In the genomic region with DNA sequence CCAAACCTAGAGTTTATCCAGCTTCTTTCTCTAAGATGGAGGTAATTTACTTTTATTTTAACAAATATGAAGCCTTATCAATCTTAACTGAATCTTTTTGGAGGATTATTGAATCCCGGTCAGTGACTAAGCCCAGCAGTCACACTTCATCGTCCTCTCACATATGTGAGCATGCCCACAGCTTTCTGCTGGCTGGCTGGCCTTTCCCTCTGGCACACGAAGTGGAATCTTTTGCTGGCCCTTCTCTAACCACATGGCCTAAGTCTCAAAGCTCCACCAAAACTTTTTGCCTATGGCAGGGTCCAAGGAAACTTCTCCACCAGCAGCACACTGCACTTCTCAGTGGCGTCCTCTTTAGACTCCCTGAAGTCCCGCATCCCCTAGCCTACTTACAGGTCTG, we compare ENCODE assay signal across 13 mouse cellular contexts. TPM values are rescaled to one million over a fixed set of nuclear protein-coding genes. Genes with fewer than 3 reads are reported as not detected.
DNase-seq lines count a peak whose midpoint lies in the region; ATAC-seq lines count a peak whose summit lies in the region.
"Had no signal": no experiment of that assay in that cellular context is flagged by ENCODE, and none has a peak within 500 bp of the region (broad histone marks: within the 10 kb centered on the region; RNA-seq: fewer than 3 reads in every experiment).

No protein-coding gene starts in this region.

- H3K4me2 ChIP-seq in limb, embryonic 15.5 days: no peak overlapping the region
- no peak overlapping the region for H3K4me2 ChIP-seq in embryonic facial prominence, embryonic 15.5 days (replicated peaks)
- H3K4me2 ChIP-seq: hindbrain, embryonic 12.5 days; limb, embryonic 13.5 days had no signal

- H3K4me3 ChIP-seq in limb, embryonic 15.5 days: no peak overlapping the region
- H3K4me3 ChIP-seq in limb, embryonic 10.5 days: no peak overlapping the region
- no peak overlapping the region for H3K4me3 ChIP-seq in embryonic facial prominence, embryonic 15.5 days (replicated peaks)
- H3K4me3 ChIP-seq: hindbrain, embryonic 12.5 days; limb, embryonic 13.5 days; myocyte had no signal

- H3K4me1 ChIP-seq in limb, embryonic 15.5 days: peaks cover 19% of the 10 kb centered on the region; the same call in 1 of the 2 replicates
- H3K4me1 ChIP-seq in limb, embryonic 10.5 days: peaks cover 11% of the 10 kb centered on the region
- peaks cover 20% of the 10 kb centered on the region for H3K4me1 ChIP-seq in embryonic facial prominence, embryonic 15.5 days

- no peak for DNase-seq in limb, embryonic 10.5 days (ENCODE audit: low spot score)
- peak; percentile 38 for DNase-seq in gastrocnemius, postnatal 10 days
- peak; percentile 42 to 45 for DNase-seq in heart, postnatal 10 days
- no peak for DNase-seq in spleen, postnatal 10 days (ENCODE audit: low spot score in 2 of 2)
- DNase-seq in retina, postnatal 1 day: no peak
- DNase-seq: cerebellum, adult 11 months; kidney, postnatal 25 days had no signal

- no peaks in the 10 kb centered on the region for H3K36me3 ChIP-seq in limb, embryonic 15.5 days
- H3K36me3 ChIP-seq in limb, embryonic 10.5 days: peaks cover 5% of the 10 kb centered on the region; the same call in 1 of the 2 replicates
- H3K36me3 ChIP-seq in embryonic facial prominence, embryonic 15.5 days: no peaks in the 10 kb centered on the region
- H3K36me3 ChIP-seq: hindbrain, embryonic 12.5 days; limb, embryonic 13.5 days had no signal

- intact Hi-C loops in heart, postnatal 10 days (cut with DNase I): loop anchor here (2.0 kb wide), 1 partner anchor 27 kb away; a partner anchor contains a TSS

- WGBS in limb, embryonic 15.5 days: 63% methylated on average over 5 of the region's 5 CpGs
- 83% methylated on average over 5 of the region's 5 CpGs for WGBS in limb, embryonic 10.5 days
- 56% methylated on average over 5 of the region's 5 CpGs for WGBS in embryonic facial prominence, embryonic 15.5 days

- no peaks in the 10 kb centered on the region for H3K9me3 ChIP-seq in limb, embryonic 15.5 days
- H3K9me3 ChIP-seq in limb, embryonic 10.5 days (replicated peaks): no peaks in the 10 kb centered on the region
- no peaks in the 10 kb centered on the region for H3K9me3 ChIP-seq in embryonic facial prominence, embryonic 15.5 days (replicated peaks)
- H3K9me3 ChIP-seq: hindbrain, embryonic 12.5 days; limb, embryonic 13.5 days had no signal

- peak overlapping the region; percentile 54 for H3K27ac ChIP-seq in limb, embryonic 15.5 days
- H3K27ac ChIP-seq in limb, embryonic 10.5 days: no peak overlapping the region
- peak overlapping the region; percentile 51; the same call in 1 of the 2 replicates for H3K27ac ChIP-seq in embryonic facial prominence, embryonic 15.5 days (replicated peaks)
- H3K27ac ChIP-seq: hindbrain, embryonic 12.5 days; limb, embryonic 13.5 days; macrophage had no signal

- no peaks in the 10 kb centered on the region for H3K27me3 ChIP-seq in limb, embryonic 15.5 days
- H3K27me3 ChIP-seq in limb, embryonic 10.5 days (ENCODE audit: low read depth, poor library complexity, severe bottlenecking): no peaks in the 10 kb centered on the region
- no peaks in the 10 kb centered on the region for H3K27me3 ChIP-seq in embryonic facial prominence, embryonic 15.5 days
- H3K27me3 ChIP-seq: hindbrain, embryonic 12.5 days; limb, embryonic 13.5 days had no signal

- ATAC-seq in limb, embryonic 15.5 days (ENCODE audit: insufficient number of reproducible peaks, low FRiP score, low TSS enrichment, low read depth): no peak
- ATAC-seq in embryonic facial prominence, embryonic 15.5 days (ENCODE audit: insufficient number of reproducible peaks, low FRiP score, low TSS enrichment, low read depth): no peak

- H3K9ac ChIP-seq in limb, embryonic 15.5 days: no peak overlapping the region
- H3K9ac ChIP-seq in embryonic facial prominence, embryonic 15.5 days: no peak overlapping the region
- H3K9ac ChIP-seq: hindbrain, embryonic 12.5 days; limb, embryonic 13.5 days had no signal

RNA-seq across cellular contexts. Expression of a gene that starts 27.7 kb away (rescaled TPM):
- polyA plus RNA-seq in limb, embryonic 15.5 days (2015; fragmentation: Nextera tagmentation; extraction: Ambion mirVana): 41.1 and 42.8 TPM in 2 replicates
- polyA plus RNA-seq in limb, embryonic 10.5 days (2016; fragmentation: Nextera tagmentation; extraction: Ambion mirVana): 51.4 and 55.6 TPM in 2 replicates
- 41.0 and 42.3 TPM in 2 replicates for polyA plus RNA-seq in embryonic facial prominence, embryonic 15.5 days (2015; fragmentation: Nextera tagmentation; extraction: Ambion mirVana)
- total RNA-seq in gastrocnemius, postnatal 10 days (2021): 10 to 100 TPM; 29.4 to 29.7 TPM
- 10 to 100 TPM; 27.6 to 29.5 TPM for total RNA-seq in heart, postnatal 10 days (2021)

RNA-seq across cellular contexts. Expression of a gene that starts 27.8 kb away (rescaled TPM):
- polyA plus RNA-seq in limb, embryonic 15.5 days (2015; fragmentation: Nextera tagmentation; extraction: Ambion mirVana): 19.6 and 21.9 TPM in 2 replicates
- polyA plus RNA-seq in limb, embryonic 10.5 days (2016; fragmentation: Nextera tagmentation; extraction: Ambion mirVana): 28.6 and 31.5 TPM in 2 replicates
- polyA plus RNA-seq in embryonic facial prominence, embryonic 15.5 days (2015; fragmentation: Nextera tagmentation; extraction: Ambion mirVana): 20.4 and 24.2 TPM in 2 replicates
- 10 to 100 TPM; 18.6 to 31.9 TPM for total RNA-seq in gastrocnemius, postnatal 10 days (2021)
- 10 to 100 TPM; 22.4 to 24.2 TPM for total RNA-seq in heart, postnatal 10 days (2021)

Comparison
In these comparisons a context has a peak if more than half of its experiments do, and no peak if none do; other contexts are left out.
1. DNase-seq: peak in gastrocnemius, postnatal 10 days (single experiment) and heart, postnatal 10 days (2 of 2); none in limb, embryonic 10.5 days (single experiment), spleen, postnatal 10 days (0 of 2) and retina, postnatal 1 day (single experiment).